Mouse (Mus musculus): Measurements from ENCODE around the gene Myh14. TPM values are rescaled to one million over a fixed set of nuclear protein-coding genes. Genes with fewer than 3 reads are reported as not detected.

Gene Myh14
- polyA plus RNA-seq, 1 experiment from 2014 or later, result 1.9 TPM

- H3K9ac ChIP-seq (ENCODE audit: low read length), result no peak overlapping the region
- no peak for ATAC-seq (ENCODE audit: insufficient number of reproducible peaks, insufficient read depth, low FRiP score, low read depth)
- WGBS, result 52% methylated on average over 7 of the region's 7 CpGs
- no peaks in the 10 kb centered on the region for H3K4me1 ChIP-seq (ENCODE audit: control insufficient read depth in 2 of 2, insufficient read depth in 2 of 2, low read length in 2 of 2)
- peaks cover 32% of the 10 kb centered on the region for H3K27me3 ChIP-seq (ENCODE audit: control insufficient read depth, insufficient read depth, low read length)
- H3K27ac ChIP-seq (replicated peaks in 1 of 2; ENCODE audit: control insufficient read depth in 1 of 2, insufficient read depth in 1 of 2, low read depth in 2 of 2, low read length in 2 of 2), result no peak overlapping the region
- H3K36me3 ChIP-seq (ENCODE audit: control insufficient read depth, insufficient read depth, low read length), result no peaks in the 10 kb centered on the region
- H3K4me3 ChIP-seq (ENCODE audit: control insufficient read depth in 1 of 2, insufficient read depth in 1 of 2, low read depth in 1 of 2, low read length in 2 of 2), result no peak overlapping the region
- no peak overlapping the region for H3K4me2 ChIP-seq (ENCODE audit: low read length)
- no peaks in the 10 kb centered on the region for H3K9me3 ChIP-seq (ENCODE audit: control insufficient read depth, low read length)
These were observed 23.5 kb downstream of the Myh14 start for GRCm38 (mm10) chr7:44647042-44647724.

GRCm38 (mm10) chr7:44645951-44646350 is 24.7 kb downstream of the Myh14 start:
- no peak overlapping the region for H3K27ac ChIP-seq (replicated peaks in 1 of 2; ENCODE audit: control insufficient read depth in 1 of 2, insufficient read depth in 1 of 2, low read depth in 2 of 2, low read length in 2 of 2)
- no peak for ATAC-seq (ENCODE audit: insufficient number of reproducible peaks, insufficient read depth, low FRiP score, low read depth)
- H3K27me3 ChIP-seq (ENCODE audit: control insufficient read depth, insufficient read depth, low read length), result peaks cover 45% of the 10 kb centered on the region
- H3K4me3 ChIP-seq (ENCODE audit: control insufficient read depth in 1 of 2, insufficient read depth in 1 of 2, low read depth in 1 of 2, low read length in 2 of 2), result no peak overlapping the region
- H3K9me3 ChIP-seq (ENCODE audit: control insufficient read depth, low read length), result no peaks in the 10 kb centered on the region
- no peaks in the 10 kb centered on the region for H3K36me3 ChIP-seq (ENCODE audit: control insufficient read depth, insufficient read depth, low read length)
- no peak overlapping the region for H3K9ac ChIP-seq (ENCODE audit: low read length)
- no peak overlapping the region for H3K4me2 ChIP-seq (ENCODE audit: low read length)
- 24% methylated on average over 15 of the region's 15 CpGs for WGBS
- no peaks in the 10 kb centered on the region for H3K4me1 ChIP-seq (ENCODE audit: control insufficient read depth in 2 of 2, insufficient read depth in 2 of 2, low read length in 2 of 2)

GRCm38 (mm10) chr7:44645256-44645655 is 25.4 kb downstream of the Myh14 start:
- H3K4me3 ChIP-seq (ENCODE audit: control insufficient read depth in 1 of 2, insufficient read depth in 1 of 2, low read depth in 1 of 2, low read length in 2 of 2), result no peak overlapping the region
- ATAC-seq (ENCODE audit: insufficient number of reproducible peaks, insufficient read depth, low FRiP score, low read depth), result no peak
- H3K4me2 ChIP-seq (ENCODE audit: low read length), result no peak overlapping the region
- H3K36me3 ChIP-seq (ENCODE audit: control insufficient read depth, insufficient read depth, low read length), result no peaks in the 10 kb centered on the region
- no peaks in the 10 kb centered on the region for H3K9me3 ChIP-seq (ENCODE audit: control insufficient read depth, low read length)
- H3K27ac ChIP-seq (replicated peaks in 1 of 2; ENCODE audit: control insufficient read depth in 1 of 2, insufficient read depth in 1 of 2, low read depth in 2 of 2, low read length in 2 of 2), result no peak overlapping the region
- H3K27me3 ChIP-seq (ENCODE audit: control insufficient read depth, insufficient read depth, low read length), result peaks cover 52% of the 10 kb centered on the region
- no peak overlapping the region for H3K9ac ChIP-seq (ENCODE audit: low read length)
- no peaks in the 10 kb centered on the region for H3K4me1 ChIP-seq (ENCODE audit: control insufficient read depth in 2 of 2, insufficient read depth in 2 of 2, low read length in 2 of 2)
- WGBS, result 55% methylated on average over 5 of the region's 5 CpGs

GRCm38 (mm10) chr7:44641887-44642286 is 28.8 kb downstream of the Myh14 start:
- H3K9me3 ChIP-seq (ENCODE audit: control insufficient read depth, low read length), result no peaks in the 10 kb centered on the region
- H3K4me3 ChIP-seq (ENCODE audit: control insufficient read depth in 1 of 2, insufficient read depth in 1 of 2, low read depth in 1 of 2, low read length in 2 of 2), result no peak overlapping the region
- H3K27me3 ChIP-seq (ENCODE audit: control insufficient read depth, insufficient read depth, low read length), result peaks cover 82% of the 10 kb centered on the region
- 19% methylated on average over 8 of the region's 8 CpGs for WGBS
- H3K27ac ChIP-seq (replicated peaks in 1 of 2; ENCODE audit: control insufficient read depth in 1 of 2, insufficient read depth in 1 of 2, low read depth in 2 of 2, low read length in 2 of 2), result no peak overlapping the region
- H3K36me3 ChIP-seq (ENCODE audit: control insufficient read depth, insufficient read depth, low read length), result no peaks in the 10 kb centered on the region
- H3K4me1 ChIP-seq (ENCODE audit: control insufficient read depth in 2 of 2, insufficient read depth in 2 of 2, low read length in 2 of 2), result no peaks in the 10 kb centered on the region
- ATAC-seq (ENCODE audit: insufficient number of reproducible peaks, insufficient read depth, low FRiP score, low read depth), result no peak
- H3K9ac ChIP-seq (ENCODE audit: low read length), result no peak overlapping the region
- H3K4me2 ChIP-seq (ENCODE audit: low read length), result no peak overlapping the region

- H3K4me3 ChIP-seq (ENCODE audit: control insufficient read depth in 1 of 2, insufficient read depth in 1 of 2, low read depth in 1 of 2, low read length in 2 of 2), result no peak overlapping the region
- 19% methylated on average over 25 of the region's 25 CpGs for WGBS
- H3K4me1 ChIP-seq (ENCODE audit: control insufficient read depth in 2 of 2, insufficient read depth in 2 of 2, low read length in 2 of 2), result no peaks in the 10 kb centered on the region
- H3K27ac ChIP-seq (replicated peaks in 1 of 2; ENCODE audit: control insufficient read depth in 1 of 2, insufficient read depth in 1 of 2, low read depth in 2 of 2, low read length in 2 of 2), result no peak overlapping the region
- H3K9me3 ChIP-seq (ENCODE audit: control insufficient read depth, low read length), result no peaks in the 10 kb centered on the region
- no peak overlapping the region for H3K4me2 ChIP-seq (ENCODE audit: low read length)
- H3K36me3 ChIP-seq (ENCODE audit: control insufficient read depth, insufficient read depth, low read length), result no peaks in the 10 kb centered on the region
- no peak for ATAC-seq (ENCODE audit: insufficient number of reproducible peaks, insufficient read depth, low FRiP score, low read depth)
- no peak overlapping the region for H3K9ac ChIP-seq (ENCODE audit: low read length)
- H3K27me3 ChIP-seq (ENCODE audit: control insufficient read depth, insufficient read depth, low read length), result peaks cover 85% of the 10 kb centered on the region
These were observed 29.6 kb downstream of the Myh14 start for GRCm38 (mm10) chr7:44640843-44641605.

- H3K36me3 ChIP-seq (ENCODE audit: control insufficient read depth, insufficient read depth, low read length), result no peaks in the 10 kb centered on the region
- no peaks in the 10 kb centered on the region for H3K4me1 ChIP-seq (ENCODE audit: control insufficient read depth in 2 of 2, insufficient read depth in 2 of 2, low read length in 2 of 2)
- H3K4me3 ChIP-seq (ENCODE audit: control insufficient read depth in 1 of 2, insufficient read depth in 1 of 2, low read depth in 1 of 2, low read length in 2 of 2), result no peak overlapping the region
- ATAC-seq (ENCODE audit: insufficient number of reproducible peaks, insufficient read depth, low FRiP score, low read depth), result no peak
- H3K27me3 ChIP-seq (ENCODE audit: control insufficient read depth, insufficient read depth, low read length), result peaks cover 77% of the 10 kb centered on the region
- WGBS, result 2% methylated on average over 16 of the region's 16 CpGs
- H3K4me2 ChIP-seq (ENCODE audit: low read length), result no peak overlapping the region
- H3K9me3 ChIP-seq (ENCODE audit: control insufficient read depth, low read length), result no peaks in the 10 kb centered on the region
- no peak overlapping the region for H3K27ac ChIP-seq (replicated peaks in 1 of 2; ENCODE audit: control insufficient read depth in 1 of 2, insufficient read depth in 1 of 2, low read depth in 2 of 2, low read length in 2 of 2)
- H3K9ac ChIP-seq (ENCODE audit: low read length), result no peak overlapping the region
These were observed 32.0 kb downstream of the Myh14 start for GRCm38 (mm10) chr7:44638663-44639062.

- no peak overlapping the region for H3K4me2 ChIP-seq (ENCODE audit: low read length)
These were observed 34.0 kb downstream of the Myh14 start for GRCm38 (mm10) chr7:44636684-44637083.

More at GRCm38 (mm10) chr7:44636684-44637083, 34.0 kb downstream of the Myh14 start:
- Histone ChIP-seq H3K27ac (replicated peaks in 1 of 2; ENCODE audit: control insufficient read depth in 1 of 2, insufficient read depth in 1 of 2, low read depth in 2 of 2, low read length in 2 of 2) (no peak overlapping the region), H3K4me3 (ENCODE audit: control insufficient read depth in 1 of 2, insufficient read depth in 1 of 2, low read depth in 1 of 2, low read length in 2 of 2) (no peak overlapping the region), H3K9me3 (ENCODE audit: control insufficient read depth, low read length) (no peaks in the 10 kb centered on the region), H3K36me3 (ENCODE audit: control insufficient read depth, insufficient read depth, low read length) (no peaks in the 10 kb centered on the region), H3K9ac (ENCODE audit: low read length) (no peak overlapping the region), H3K27me3 (ENCODE audit: control insufficient read depth, insufficient read depth, low read length) (peaks cover 73% of the 10 kb centered on the region), H3K4me1 (ENCODE audit: control insufficient read depth in 2 of 2, insufficient read depth in 2 of 2, low read length in 2 of 2) (no peaks in the 10 kb centered on the region)
- ATAC-seq (ENCODE audit: insufficient number of reproducible peaks, insufficient read depth, low FRiP score, low read depth), result no peak
- WGBS, result 79% methylated on average over 9 of the region's 9 CpGs

Data from heart, embryonic 14.5 days (tissue).